8 mouse cellular contexts compared by ENCODE assay signal in genomic region chr19:14890241-14891089, GRCm38 (mm10).
DNase-seq lines count a peak whose midpoint lies in the region; ATAC-seq and TF ChIP-seq lines count a peak whose summit lies in the region.

No protein-coding gene starts in this region.

- peaks cover 8% of the 10 kb centered on the region; the same call in 1 of the 2 replicates for H3K27me3 ChIP-seq in forebrain, embryonic 16.5 days (replicated peaks; ENCODE audit: control insufficient read depth, insufficient read depth, low read length)
- peaks cover 9% of the 10 kb centered on the region for H3K27me3 ChIP-seq in kidney, adult 2 months (replicated peaks; ENCODE audit: control insufficient read depth, insufficient read depth, low read length)
- H3K27me3 ChIP-seq in limb, embryonic 11.5 days (ENCODE audit: control insufficient read depth, insufficient read depth, low read length), result peaks cover 4% of the 10 kb centered on the region

- peaks cover 34% of the 10 kb centered on the region for H3K4me1 ChIP-seq in forebrain, embryonic 16.5 days (replicated peaks; ENCODE audit: control insufficient read depth, insufficient read depth, low read length)
- no peaks in the 10 kb centered on the region for H3K4me1 ChIP-seq in kidney, adult 2 months (ENCODE audit: control insufficient read depth, insufficient read depth, low read length)
- peaks cover 10% of the 10 kb centered on the region; the same call in 1 of the 2 replicates for H3K4me1 ChIP-seq in limb, embryonic 11.5 days (ENCODE audit: control insufficient read depth, insufficient read depth, low read length)
- peaks cover 7% of the 10 kb centered on the region; the same call in 1 of the 2 replicates for H3K4me1 ChIP-seq in olfactory bulb, adult 2 months (ENCODE audit: control insufficient read depth, insufficient read depth, low read length)

- ATAC-seq in forebrain, embryonic 16.5 days, result peak; percentile 92
- peak; percentile 91 for ATAC-seq in limb, embryonic 11.5 days (ENCODE audit: insufficient number of reproducible peaks, low FRiP score, low TSS enrichment, low read depth)

- TF ChIP-seq CTCF in gastrocnemius, adult 2 months (IDR thresholded peaks at IDR 0.05), result no peak
- TF ChIP-seq CTCF in kidney, adult 2 months (conservative IDR thresholded peaks at IDR 0.05; ENCODE audit: insufficient read depth, insufficient read length, low read depth, low read length), result no peak
- TF ChIP-seq CTCF in olfactory bulb, adult 2 months (IDR thresholded peaks at IDR 0.05; ENCODE audit: insufficient read depth, low read depth, low read length), result no peak

- no peak overlapping the region for H3K27ac ChIP-seq in gastrocnemius, adult 2 months
- peak overlapping the region; percentile 62 for H3K27ac ChIP-seq in forebrain, embryonic 16.5 days (ENCODE audit: low read length)
- H3K27ac ChIP-seq in kidney, adult 2 months (ENCODE audit: insufficient read depth, low read depth, low read length), result no peak overlapping the region
- 0 out of 2 replicates have a peak overlapping the region, but pooled peaks have one; percentile 61 for H3K27ac ChIP-seq in limb, embryonic 11.5 days (replicated peaks; ENCODE audit: low read depth, low read length)
- peak overlapping the region; percentile 22 for H3K27ac ChIP-seq in olfactory bulb, adult 2 months (ENCODE audit: insufficient read depth, low read depth, low read length)

- intact Hi-C loops in gastrocnemius, adult 2 months (cut with DNase I), result no loop called here

- no peaks in the 10 kb centered on the region for H3K9me3 ChIP-seq in forebrain, embryonic 16.5 days (ENCODE audit: control insufficient read depth, low read length)
- H3K9me3 ChIP-seq in limb, embryonic 11.5 days (ENCODE audit: control insufficient read depth, low read length), result no peaks in the 10 kb centered on the region

- H3K4me2 ChIP-seq in forebrain, embryonic 16.5 days (ENCODE audit: low read length), result peak overlapping the region; percentile 60
- peak overlapping the region; percentile 47 for H3K4me2 ChIP-seq in limb, embryonic 11.5 days (ENCODE audit: low read depth, severe bottlenecking)

- 0 out of 2 replicates have a peak overlapping the region, but pooled peaks have one; percentile 26 for H3K9ac ChIP-seq in forebrain, embryonic 16.5 days (replicated peaks; ENCODE audit: low read depth, low read length)
- no peak overlapping the region for H3K9ac ChIP-seq in limb, embryonic 11.5 days (ENCODE audit: low read length)

- DNase-seq in gastrocnemius, adult 2 months, result peak; percentile 17
- DNase-seq in gastrocnemius, adult 18-20 months (ENCODE audit: low spot score), result no peak
- peak; percentile 13 for DNase-seq in cerebellum, adult 11 months
- peak; percentile 84 for DNase-seq in kidney, adult 2 months
- peak; percentile 82 for DNase-seq in limb, embryonic 11.5 days (ENCODE audit: low spot score)
- no peak for DNase-seq in spleen, postnatal 4 days (ENCODE audit: low spot score in 2 of 2)

- no peak for TF ChIP-seq POLR2A in kidney, adult 2 months (IDR thresholded peaks at IDR 0.05; ENCODE audit: low read depth, low read length)
- TF ChIP-seq POLR2A in olfactory bulb, adult 2 months (IDR thresholded peaks at IDR 0.05; ENCODE audit: insufficient read depth, low read depth, low read length), result no peak

- H3K4me3 ChIP-seq in gastrocnemius, adult 2 months, result peak overlapping the region; percentile 52
- H3K4me3 ChIP-seq in forebrain, embryonic 16.5 days (replicated peaks; ENCODE audit: low read length), result peak overlapping the region; percentile 31
- no peak overlapping the region for H3K4me3 ChIP-seq in kidney, adult 2 months (ENCODE audit: insufficient read depth, low read depth, low read length)
- peak overlapping the region; percentile 3; the same call in 1 of the 2 replicates for H3K4me3 ChIP-seq in limb, embryonic 11.5 days (ENCODE audit: low read depth, low read length)
- H3K4me3 ChIP-seq in olfactory bulb, adult 2 months (ENCODE audit: insufficient read depth, low read depth, low read length), result 0 out of 2 replicates have a peak overlapping the region, but pooled peaks have one; percentile 6

- WGBS in forebrain, embryonic 16.5 days, result under 1% methylated on average over 21 of the region's 21 CpGs
- WGBS in kidney, adult 2 months, result 7% methylated on average over 21 of the region's 21 CpGs
- WGBS in limb, embryonic 11.5 days, result under 1% methylated on average over 21 of the region's 21 CpGs
- 26% methylated on average over 21 of the region's 21 CpGs for WGBS in olfactory bulb, adult 2 months

- H3K36me3 ChIP-seq in forebrain, embryonic 16.5 days (ENCODE audit: control insufficient read depth, insufficient read depth), result no peaks in the 10 kb centered on the region
- no peaks in the 10 kb centered on the region for H3K36me3 ChIP-seq in kidney, adult 2 months (ENCODE audit: control insufficient read depth, insufficient read depth, low read length)
- no peaks in the 10 kb centered on the region for H3K36me3 ChIP-seq in limb, embryonic 11.5 days (ENCODE audit: control insufficient read depth, insufficient read depth, low read length)

Comparison
In these comparisons a context has a peak if more than half of its experiments do, and no peak if none do; other contexts are left out.
1. DNase-seq: peak in gastrocnemius, adult 2 months (single experiment), cerebellum, adult 11 months (single experiment), kidney, adult 2 months (single experiment) and limb, embryonic 11.5 days (single experiment); none in gastrocnemius, adult 18-20 months (single experiment) and spleen, postnatal 4 days (0 of 2).
2. H3K27ac ChIP-seq: peak in forebrain, embryonic 16.5 days (single experiment), limb, embryonic 11.5 days (single experiment) and olfactory bulb, adult 2 months (single experiment); none in gastrocnemius, adult 2 months (single experiment) and kidney, adult 2 months (single experiment).